Mouse (Mus musculus) midbrain, embryonic 12.5 days (tissue): ENCODE measurements at regions not wholly inside any gene's neighbourhood (a gene's known extent, or its start where the extent isn't known, plus 50 kb on each side); places are given as distances from the start of the nearest gene placed in this dataset.

Experiments
- ATAC-seq: fragments of 200-750 bp; cut with Nextera tagmentation; 2 replicates; pipeline ENCODE4 v1.8.0; 2017; ENCODE audit warnings: low read depth, moderate TSS enrichment, moderate library complexity; ENCODE audit not compliant: low FRiP score
- H3K27ac ChIP-seq: fragments of 300-500 bp; sonication (generic); replicated peaks from 2 replicates; pipeline ENCODE4 v1.5.1; 2016; ENCODE audit warnings: mild to moderate bottlenecking
- H3K27me3 ChIP-seq: fragments of 300-500 bp; sonication (generic); 2 replicates; pipeline ENCODE4 v1.6.1; 2016; ENCODE audit warnings: mild to moderate bottlenecking
- H3K36me3 ChIP-seq: fragments of 300-500 bp; sonication (generic); 2 replicates; pipeline ENCODE4 v1.6.1; 2016
- H3K4me1 ChIP-seq: fragments of 300-500 bp; sonication (generic); 2 replicates; pipeline ENCODE4 v1.6.1; 2016
- H3K4me2 ChIP-seq: fragments of 300-500 bp; sonication (generic); replicated peaks from 2 replicates; pipeline ENCODE4 v1.6.1; 2016; ENCODE audit warnings: mild to moderate bottlenecking, moderate library complexity
- H3K4me3 ChIP-seq: fragments of 300-500 bp; sonication (generic); 2 replicates; pipeline ENCODE4 v1.5.1; 2016; ENCODE audit warnings: mild to moderate bottlenecking
- H3K9ac ChIP-seq: fragments of 300-500 bp; sonication (generic); replicated peaks from 2 replicates; pipeline ENCODE4 v1.6.1; 2016; ENCODE audit warnings: mild to moderate bottlenecking, moderate library complexity
- H3K9me3 ChIP-seq: fragments of 300-500 bp; sonication (generic); 2 replicates; pipeline ENCODE4 v1.6.1; 2016; ENCODE audit warnings: mild to moderate bottlenecking
- WGBS: fragments of 180-500 bp; shearing (Covaris S2); methylation state at CpG from one replicate; pipeline ENCODE4 v1.1.7; 2016; 5-methylcytosine and 5-hydroxymethylcytosine counted together

GRCm38 (mm10) chr17:89982904-89983303 is 72.7 kb upstream of the Gm10184 start:
- Histone ChIP-seq H3K4me3 (no peak overlapping the region), H3K9ac (no peak overlapping the region), H3K9me3 (no peaks in the 10 kb centered on the region), H3K27ac (no peak overlapping the region), H3K4me2 (no peak overlapping the region), H3K36me3 (no peaks in the 10 kb centered on the region), H3K27me3 (no peaks in the 10 kb centered on the region), H3K4me1 (no peaks in the 10 kb centered on the region)
- no peak for ATAC-seq
- 61% methylated on average over 3 of the region's 3 CpGs for WGBS

- Histone ChIP-seq H3K4me2 (no peak overlapping the region), H3K9me3 (no peaks in the 10 kb centered on the region), H3K36me3 (no peaks in the 10 kb centered on the region), H3K4me1 (no peaks in the 10 kb centered on the region), H3K4me3 (no peak overlapping the region), H3K27me3 (no peaks in the 10 kb centered on the region), H3K27ac (no peak overlapping the region), H3K9ac (no peak overlapping the region)
- 36% methylated on average over 5 of the region's 5 CpGs for WGBS
- ATAC-seq = peak; percentile 52
These were observed 69.0 kb upstream of the Gm10184 start for GRCm38 (mm10) chr17:89979055-89979853.

- no peak overlapping the region for H3K4me2 ChIP-seq
- no peak overlapping the region for H3K27ac ChIP-seq
- H3K9ac ChIP-seq = no peak overlapping the region
- no peak overlapping the region for H3K4me3 ChIP-seq
- WGBS = 92% methylated on average over 1 of the region's 1 CpGs
- H3K9me3 ChIP-seq = no peaks in the 10 kb centered on the region
- no peaks in the 10 kb centered on the region for H3K27me3 ChIP-seq
- H3K36me3 ChIP-seq = no peaks in the 10 kb centered on the region
- ATAC-seq = no peak
- no peaks in the 10 kb centered on the region for H3K4me1 ChIP-seq
These were observed 52.8 kb upstream of the Gm10184 start for GRCm38 (mm10) chr17:89963000-89963399.

GRCm38 (mm10) chr17:89961431-89961830 is 51.2 kb upstream of the Gm10184 start:
- no peaks in the 10 kb centered on the region for H3K4me1 ChIP-seq
- H3K9me3 ChIP-seq = no peaks in the 10 kb centered on the region
- H3K36me3 ChIP-seq = no peaks in the 10 kb centered on the region
- no peak overlapping the region for H3K4me3 ChIP-seq
- H3K9ac ChIP-seq = no peak overlapping the region
- H3K27me3 ChIP-seq = no peaks in the 10 kb centered on the region
- 91% methylated on average over 1 of the region's 1 CpGs for WGBS
- no peak overlapping the region for H3K27ac ChIP-seq
- H3K4me2 ChIP-seq = no peak overlapping the region
- ATAC-seq = no peak

GRCm38 (mm10) chr17:89960368-89960767 is 50.1 kb upstream of the Gm10184 start:
- 93% methylated on average over 1 of the region's 1 CpGs for WGBS
- H3K9ac ChIP-seq = no peak overlapping the region
- no peak overlapping the region for H3K4me3 ChIP-seq
- H3K4me1 ChIP-seq = no peaks in the 10 kb centered on the region
- ATAC-seq = no peak
- no peak overlapping the region for H3K4me2 ChIP-seq
- H3K9me3 ChIP-seq = no peaks in the 10 kb centered on the region
- H3K36me3 ChIP-seq = no peaks in the 10 kb centered on the region
- H3K27me3 ChIP-seq = no peaks in the 10 kb centered on the region
- no peak overlapping the region for H3K27ac ChIP-seq
